Mouse (Mus musculus): ENCODE measurements around the gene Tnni3. TPM values are rescaled to one million over a fixed set of nuclear protein-coding genes. Genes with fewer than 3 reads are reported as not detected.

Tnni3 gene
- polyA plus RNA-seq, 1 experiment from 2014 or later, result 1.8 TPM

Other genes with a start within 250 kb of the Tnni3 start
- 0.19 TPM in 1 of 2 replicates, not detected in the other for gene Ncr1, start 186.5 kb downstream of the Tnni3 start, polyA plus RNA-seq (2015; fragmentation: Nextera tagmentation; extraction: Ambion mirVana)
- gene Gp6, start 126.5 kb downstream of the Tnni3 start, polyA plus RNA-seq (2015; fragmentation: Nextera tagmentation; extraction: Ambion mirVana), result 0.08 TPM in 1 of 2 replicates, not detected in the other
- gene Rdh13, start 78.6 kb downstream of the Tnni3 start, polyA plus RNA-seq (2015; fragmentation: Nextera tagmentation; extraction: Ambion mirVana), result 38.2 and 41.9 TPM in 2 replicates
- gene Eps8l1, start 63.6 kb downstream of the Tnni3 start, polyA plus RNA-seq (2015; fragmentation: Nextera tagmentation; extraction: Ambion mirVana), result 13.1 and 14.1 TPM in 2 replicates
- 38.8 and 44.6 TPM in 2 replicates for gene Ppp1r12c, start 22.5 kb downstream of the Tnni3 start, polyA plus RNA-seq (2015; fragmentation: Nextera tagmentation; extraction: Ambion mirVana)
- 22.8 and 29.5 TPM in 2 replicates for gene Tnnt1, start 7.8 kb downstream of the Tnni3 start, polyA plus RNA-seq (2015; fragmentation: Nextera tagmentation; extraction: Ambion mirVana)
- gene Dnaaf3, start 8.2 kb upstream of the Tnni3 start, polyA plus RNA-seq (2015; fragmentation: Nextera tagmentation; extraction: Ambion mirVana), result 1.8 and 2.1 TPM in 2 replicates
- 77.0 and 94.1 TPM in 2 replicates for gene Syt5, start 23.3 kb upstream of the Tnni3 start, polyA plus RNA-seq (2015; fragmentation: Nextera tagmentation; extraction: Ambion mirVana)
- 0.43 and 0.65 TPM in 2 replicates for gene Ptprh, start 79.8 kb upstream of the Tnni3 start, polyA plus RNA-seq (2015; fragmentation: Nextera tagmentation; extraction: Ambion mirVana)
- gene Tmem86b, start 107.2 kb upstream of the Tnni3 start, polyA plus RNA-seq (2015; fragmentation: Nextera tagmentation; extraction: Ambion mirVana), result 1.7 and 2.3 TPM in 2 replicates
- gene Ppp6r1, start 134.8 kb upstream of the Tnni3 start, polyA plus RNA-seq (2015; fragmentation: Nextera tagmentation; extraction: Ambion mirVana), result 8.3 and 8.9 TPM in 2 replicates
- gene Hspbp1, start 160.8 kb upstream of the Tnni3 start, polyA plus RNA-seq (2015; fragmentation: Nextera tagmentation; extraction: Ambion mirVana), result 156 and 173 TPM in 2 replicates
- gene Brsk1, start 166.4 kb upstream of the Tnni3 start, polyA plus RNA-seq (2015; fragmentation: Nextera tagmentation; extraction: Ambion mirVana), result 6.5 and 6.8 TPM in 2 replicates
- 0.13 and 0.14 TPM in 2 replicates for gene Tmem150b, start 201.0 kb upstream of the Tnni3 start, polyA plus RNA-seq (2015; fragmentation: Nextera tagmentation; extraction: Ambion mirVana)
- gene Kmt5c, start 215.9 kb upstream of the Tnni3 start, polyA plus RNA-seq (2015; fragmentation: Nextera tagmentation; extraction: Ambion mirVana), result 56.9 and 58.2 TPM in 2 replicates
- gene Cox6b2, start 228.9 kb upstream of the Tnni3 start, polyA plus RNA-seq (2015; fragmentation: Nextera tagmentation; extraction: Ambion mirVana), result 26.3 and 38.6 TPM in 2 replicates
- gene Fam71e2, start 247.1 kb upstream of the Tnni3 start, polyA plus RNA-seq (2015; fragmentation: Nextera tagmentation; extraction: Ambion mirVana), result not detected in 2 replicates

Measured in neural tube, embryonic 15.5 days (tissue).